Mouse (Mus musculus) midbrain, embryonic 14.5 days (tissue): ENCODE measurements around the gene Tmem56. TPM values are rescaled to one million over a fixed set of nuclear protein-coding genes. Genes with fewer than 3 reads are reported as not detected.
A peak's percentile ranks its signal among the peaks of the same experiment; 100 is the strongest.

Experiments used
- ATAC-seq: fragments of 200-750 bp; cut with Nextera tagmentation; 2 replicates; pipeline ENCODE4 v1.8.0; 2017; ENCODE audit warnings: moderate number of reproducible peaks, moderate library complexity; ENCODE audit not compliant: low FRiP score, low TSS enrichment
- DNase-seq: peaks from one replicate; pipeline ENCODE4 v3.0.0-alpha.2; 2015
- H3K27ac ChIP-seq: fragments of 300-500 bp; sonication (generic); replicated peaks from 2 replicates; pipeline ENCODE4 v1.5.1; 2014; ENCODE audit warnings: mild to moderate bottlenecking, low read depth, low read length, moderate library complexity
- H3K27me3 ChIP-seq: fragments of 300-500 bp; sonication (generic); 2 replicates; pipeline ENCODE4 v1.6.1; 2014; ENCODE audit warnings: low read length, control low read depth, mixed read lengths; ENCODE audit not compliant: control insufficient read depth, insufficient read depth
- H3K36me3 ChIP-seq: fragments of 300-500 bp; sonication (generic); 2 replicates; pipeline ENCODE4 v1.6.1; 2014; ENCODE audit warnings: low read length, control low read depth; ENCODE audit not compliant: control insufficient read depth, insufficient read depth
- H3K4me1 ChIP-seq: fragments of 300-500 bp; sonication (generic); 2 replicates; pipeline ENCODE4 v1.6.1; 2014; ENCODE audit warnings: mild to moderate bottlenecking, antibody characterized with exemption, low read length, control low read depth; ENCODE audit not compliant: control insufficient read depth, insufficient read depth
- H3K4me2 ChIP-seq: fragments of 300-500 bp; sonication (generic); 2 replicates; pipeline ENCODE4 v1.6.1; 2014; ENCODE audit warnings: mild to moderate bottlenecking, low read length, moderate library complexity
- H3K4me3 ChIP-seq: fragments of 300-500 bp; sonication (generic); replicated peaks from 2 replicates; pipeline ENCODE4 v1.5.1; 2014; ENCODE audit warnings: low read depth, low read length
- H3K9ac ChIP-seq: fragments of 300-500 bp; sonication (generic); replicated peaks from 2 replicates; pipeline ENCODE4 v1.6.1; 2014; ENCODE audit warnings: mild to moderate bottlenecking, low read length, moderate library complexity
- H3K9me3 ChIP-seq: fragments of 300-500 bp; sonication (generic); 2 replicates; pipeline ENCODE4 v1.6.1; 2016; ENCODE audit warnings: low read length, control low read depth, mixed read lengths; ENCODE audit not compliant: control insufficient read depth
- WGBS: fragments of 180-500 bp; shearing (Covaris S2); extraction: QIAGEN DNeasy Blood & Tissue Kit; methylation state at CpG from one replicate; pipeline ENCODE4 v1.1.7; 2014; 5-methylcytosine and 5-hydroxymethylcytosine counted together
- polyA plus RNA-seq: library from polyadenylated mRNA; unstranded; fragments of >200 nt; fragmentation: Nextera tagmentation; extraction: Ambion mirVana; gene quantifications from 2 replicates; pipeline ENCODE4 v1.2.1, GENCODE M21; 2014

Tmem56 gene
- polyA plus RNA-seq, 1 experiment from 2014 or later: 3.3 TPM

DNA sequence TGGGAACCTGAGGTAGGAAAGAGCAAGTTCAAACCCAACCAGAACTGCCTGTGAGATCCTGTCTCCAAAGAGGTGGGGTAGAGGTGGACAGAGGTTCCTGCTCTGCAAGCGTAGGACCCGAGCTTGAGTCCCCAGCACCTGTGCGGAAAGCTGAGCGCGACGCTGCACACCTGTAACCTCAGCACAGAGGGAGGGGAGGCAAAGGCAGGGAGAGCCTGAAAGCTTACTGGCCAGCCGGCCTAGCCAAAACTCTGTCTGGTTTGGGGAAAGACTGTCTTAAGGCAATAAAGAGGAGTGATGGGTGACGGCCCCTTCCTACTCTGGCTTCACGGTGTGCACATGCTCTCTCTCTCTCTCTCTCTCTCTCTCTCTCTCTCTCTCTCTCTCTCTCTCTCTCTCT lies 30.1 kb upstream of the Tmem56 start:
- no peak overlapping the region for H3K4me3 ChIP-seq
- H3K4me2 ChIP-seq: no peak overlapping the region
- H3K36me3 ChIP-seq: no peaks in the 10 kb centered on the region
- 0 out of 2 replicates have a peak, but pooled peaks cover 3% of the 10 kb centered on the region for H3K9me3 ChIP-seq
- H3K4me1 ChIP-seq: no peaks in the 10 kb centered on the region
- H3K27me3 ChIP-seq: no peaks in the 10 kb centered on the region
- H3K9ac ChIP-seq: no peak overlapping the region
- no peak for DNase-seq
- no peak overlapping the region for H3K27ac ChIP-seq
- no peak for ATAC-seq
- WGBS: 71% methylated on average over 9 of the region's 9 CpGs

DNA sequence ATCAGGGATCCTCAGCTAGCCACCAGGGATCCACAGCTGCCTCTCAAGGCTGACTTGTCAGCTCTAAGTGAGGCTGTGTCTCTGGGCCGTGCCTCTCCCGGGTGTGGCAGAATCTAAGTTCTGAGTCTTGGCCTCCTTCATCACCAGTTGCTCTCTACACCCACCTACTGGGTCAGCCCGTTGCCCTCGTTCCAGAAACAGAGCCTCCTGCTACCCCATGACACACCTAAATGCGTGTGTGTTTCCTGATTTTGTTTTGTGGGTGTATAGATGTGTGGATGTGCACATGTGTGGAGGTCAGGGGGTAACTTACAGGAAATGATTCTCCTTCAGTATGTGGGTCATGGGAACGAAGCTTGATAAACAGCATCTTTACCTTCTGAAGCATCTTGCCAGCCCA lies 29.5 kb upstream of the Tmem56 start:
- ATAC-seq: no peak
- Histone ChIP-seq H3K27me3 (no peaks in the 10 kb centered on the region), H3K4me1 (no peaks in the 10 kb centered on the region), H3K36me3 (no peaks in the 10 kb centered on the region), H3K27ac (no peak overlapping the region), H3K9ac (no peak overlapping the region), H3K9me3 (0 out of 2 replicates have a peak, but pooled peaks cover 3% of the 10 kb centered on the region), H3K4me2 (no peak overlapping the region), H3K4me3 (no peak overlapping the region)
- WGBS: 90% methylated on average over 6 of the region's 6 CpGs
- DNase-seq: no peak

DNA sequence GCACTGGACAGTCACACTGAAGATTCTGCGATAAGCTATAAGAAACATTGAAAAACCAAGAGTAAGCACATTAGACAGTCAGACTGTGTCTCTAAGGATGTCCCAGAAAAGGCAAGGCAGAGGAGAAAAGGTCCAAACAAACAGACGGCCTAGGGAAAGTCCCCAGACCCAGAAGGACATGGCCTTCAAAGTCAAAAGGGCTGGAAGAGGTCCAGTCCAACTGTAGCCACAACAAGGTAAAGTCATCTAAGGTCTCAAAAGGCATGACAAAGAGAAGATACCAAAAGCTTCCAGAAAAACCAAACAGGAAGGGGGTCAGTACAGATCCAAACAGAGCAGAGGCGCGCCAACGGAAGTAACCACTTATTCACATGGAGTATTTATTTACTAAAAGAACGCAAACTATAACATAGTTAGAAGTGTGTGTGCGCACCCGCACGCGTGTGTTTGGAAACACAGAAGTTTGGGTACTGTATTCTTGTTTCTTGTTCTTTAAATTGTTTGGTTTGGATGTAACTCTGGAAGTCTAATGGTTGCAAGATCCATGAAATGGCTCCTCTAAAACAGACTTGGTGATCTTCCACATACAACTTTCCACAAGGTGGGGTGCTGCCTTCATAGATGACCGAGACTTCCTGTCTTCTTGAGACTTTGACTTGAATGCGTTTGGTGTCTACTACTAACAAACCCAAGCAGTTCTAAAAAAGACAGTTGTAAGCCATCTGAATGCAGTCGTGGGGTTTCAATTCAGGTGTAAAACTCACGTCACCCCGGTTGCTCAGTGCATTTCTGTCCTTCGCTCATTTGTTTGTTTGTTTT lies 27.2 kb upstream of the Tmem56 start:
- DNase-seq: peak; percentile 19
- Histone ChIP-seq H3K27me3 (no peaks in the 10 kb centered on the region), H3K9me3 (no peaks in the 10 kb centered on the region), H3K9ac (no peak overlapping the region), H3K4me3 (no peak overlapping the region), H3K36me3 (no peaks in the 10 kb centered on the region), H3K4me1 (no peaks in the 10 kb centered on the region), H3K4me2 (no peak overlapping the region), H3K27ac (no peak overlapping the region)
- ATAC-seq: no peak
- 90% methylated on average over 16 of the region's 16 CpGs for WGBS

DNA sequence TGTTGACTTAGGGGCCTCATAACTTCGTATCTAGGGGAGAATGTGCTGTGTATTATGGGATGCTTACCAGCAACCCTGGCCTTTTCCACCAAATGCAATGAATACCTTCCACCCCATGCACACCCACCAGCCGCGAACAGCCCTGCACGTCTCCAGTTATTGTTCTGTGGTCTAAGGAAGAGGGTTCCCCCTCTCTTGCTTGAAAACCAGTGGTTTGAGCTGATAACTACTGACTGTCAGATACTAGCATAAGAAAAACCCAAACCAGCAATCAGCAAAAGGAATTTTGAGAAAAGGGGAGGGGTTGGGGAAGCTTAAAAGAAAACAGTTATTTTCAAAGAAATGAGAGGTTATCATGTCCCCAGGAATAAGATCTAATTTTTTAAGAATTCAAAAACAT lies 26.5 kb upstream of the Tmem56 start:
- Histone ChIP-seq H3K27me3 (no peaks in the 10 kb centered on the region), H3K4me1 (no peaks in the 10 kb centered on the region), H3K9ac (no peak overlapping the region), H3K27ac (no peak overlapping the region), H3K9me3 (no peaks in the 10 kb centered on the region), H3K4me3 (no peak overlapping the region), H3K4me2 (no peak overlapping the region), H3K36me3 (no peaks in the 10 kb centered on the region)
- WGBS: 73% methylated on average over 4 of the region's 4 CpGs
- DNase-seq (no peak), ATAC-seq (no peak)

DNA sequence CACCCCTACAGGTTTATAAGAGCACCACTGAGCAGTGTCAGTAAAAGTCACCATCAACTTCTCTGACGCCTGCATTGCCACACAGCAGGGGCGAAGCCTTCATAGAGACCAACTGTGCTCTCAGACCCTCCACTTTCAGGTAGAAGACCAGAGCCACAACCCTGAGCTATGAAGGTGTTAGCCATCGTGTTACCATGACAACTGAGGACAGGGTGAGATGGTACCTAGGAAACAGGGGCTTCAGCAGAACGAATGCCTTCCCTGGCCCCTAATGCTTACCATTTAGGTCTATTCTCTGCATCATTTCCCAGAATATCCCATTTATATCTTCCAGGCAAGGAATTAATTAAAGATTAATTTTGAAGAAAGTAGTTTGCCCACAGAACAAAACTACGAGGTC lies 26.0 kb upstream of the Tmem56 start:
- DNase-seq (peak; percentile 24), ATAC-seq (peak; percentile 20; the same call in 1 of the 2 replicates)
- no peak overlapping the region for H3K9ac ChIP-seq
- no peak overlapping the region for H3K4me2 ChIP-seq
- no peaks in the 10 kb centered on the region for H3K9me3 ChIP-seq
- no peak overlapping the region for H3K4me3 ChIP-seq
- H3K27ac ChIP-seq: no peak overlapping the region
- H3K36me3 ChIP-seq: no peaks in the 10 kb centered on the region
- no peaks in the 10 kb centered on the region for H3K27me3 ChIP-seq
- no peaks in the 10 kb centered on the region for H3K4me1 ChIP-seq
- 78% methylated on average over 5 of the region's 5 CpGs for WGBS

DNA sequence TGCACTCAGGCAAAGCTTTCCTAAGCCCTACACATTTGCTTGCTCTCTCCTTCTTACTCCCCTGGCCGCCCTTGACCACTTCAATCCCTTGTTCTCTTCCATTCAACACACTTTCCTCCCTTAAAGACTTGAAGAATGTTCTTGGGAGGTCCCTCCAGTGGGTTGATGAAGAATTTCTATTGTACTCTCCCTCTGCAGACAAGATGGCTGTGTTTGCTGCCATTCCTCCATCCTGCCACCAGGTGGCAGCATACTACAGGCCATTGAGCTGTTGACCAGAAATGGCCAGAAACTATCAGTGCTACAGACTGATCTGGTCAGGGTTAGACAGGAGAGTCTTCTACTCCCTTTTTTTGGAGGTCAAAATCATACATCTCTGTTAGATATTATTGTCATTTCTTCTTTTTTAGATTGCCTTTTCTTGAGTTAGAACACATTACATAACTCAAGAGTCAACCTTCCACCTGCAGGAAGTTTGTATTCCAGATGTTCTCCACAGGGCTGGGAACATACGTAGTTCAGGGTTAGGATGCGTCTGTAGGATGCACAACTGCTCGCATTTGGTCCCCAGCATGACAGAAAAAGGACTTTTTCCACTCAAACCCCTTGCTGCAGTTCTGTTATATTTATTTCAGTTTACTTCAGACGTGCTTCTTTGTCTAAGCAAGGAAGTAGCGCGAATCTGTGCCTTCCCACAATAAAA lies 24.8 kb upstream of the Tmem56 start:
- H3K4me3 ChIP-seq: no peak overlapping the region
- ATAC-seq (peak; percentile 53; the same call in 1 of the 2 replicates), DNase-seq (peak; percentile 90)
- H3K9ac ChIP-seq: no peak overlapping the region
- H3K4me2 ChIP-seq: no peak overlapping the region
- no peaks in the 10 kb centered on the region for H3K4me1 ChIP-seq
- H3K27me3 ChIP-seq: no peaks in the 10 kb centered on the region
- 79% methylated on average over 7 of the region's 7 CpGs for WGBS
- no peaks in the 10 kb centered on the region for H3K36me3 ChIP-seq
- H3K9me3 ChIP-seq: no peaks in the 10 kb centered on the region
- no peak overlapping the region for H3K27ac ChIP-seq

DNA sequence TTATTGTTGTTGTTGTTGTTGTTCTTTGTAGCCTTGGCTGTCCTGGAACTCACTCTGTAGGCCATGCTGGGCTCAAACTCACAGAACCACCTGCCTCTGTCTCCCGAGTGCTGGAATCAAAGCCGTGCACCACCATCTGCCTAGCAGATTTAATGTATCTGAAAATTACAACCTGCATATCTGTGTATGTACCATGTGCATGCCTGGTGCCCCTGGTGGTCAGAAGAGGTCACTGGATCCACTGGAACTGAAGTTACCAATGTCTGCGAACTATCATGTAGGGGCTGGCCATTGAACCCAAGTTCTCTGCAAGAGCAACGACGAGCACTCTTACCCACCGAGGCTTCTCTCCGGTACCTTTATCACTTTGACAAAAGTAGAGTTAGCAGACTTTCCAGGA lies 23.7 kb upstream of the Tmem56 start:
- no peaks in the 10 kb centered on the region for H3K4me1 ChIP-seq
- DNase-seq (peak; percentile 18), ATAC-seq (no peak; the same call in 1 of the 2 replicates)
- no peak overlapping the region for H3K4me3 ChIP-seq
- H3K36me3 ChIP-seq: no peaks in the 10 kb centered on the region
- H3K9me3 ChIP-seq: no peaks in the 10 kb centered on the region
- WGBS: 94% methylated on average over 7 of the region's 7 CpGs
- H3K4me2 ChIP-seq: no peak overlapping the region
- H3K27ac ChIP-seq: no peak overlapping the region
- no peak overlapping the region for H3K9ac ChIP-seq
- H3K27me3 ChIP-seq: no peaks in the 10 kb centered on the region

DNA sequence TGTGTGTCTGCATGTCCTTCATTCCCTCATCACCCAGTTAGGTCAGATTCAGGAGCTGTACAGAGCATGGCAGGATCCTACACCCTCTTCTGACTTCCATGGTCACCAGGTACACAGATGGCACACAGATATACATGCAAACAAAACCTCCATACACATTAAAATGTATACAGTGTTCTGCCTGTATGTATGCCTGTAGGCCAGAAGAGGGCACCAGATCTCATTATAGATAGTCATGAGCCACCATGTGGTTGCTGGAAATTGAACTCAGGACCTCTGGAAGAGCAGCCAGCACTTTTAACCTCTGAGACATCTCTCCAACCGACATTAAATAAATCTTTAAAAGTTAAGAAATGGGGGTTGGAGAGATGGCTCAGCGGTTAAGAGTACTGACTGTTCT lies 11.3 kb upstream of the Tmem56 start:
- H3K4me1 ChIP-seq: no peaks in the 10 kb centered on the region
- 86% methylated on average over 2 of the region's 2 CpGs for WGBS
- H3K36me3 ChIP-seq: no peaks in the 10 kb centered on the region
- ATAC-seq (no peak), DNase-seq (no peak)
- no peak overlapping the region for H3K27ac ChIP-seq
- no peak overlapping the region for H3K4me3 ChIP-seq
- H3K9ac ChIP-seq: no peak overlapping the region
- no peak overlapping the region for H3K4me2 ChIP-seq
- H3K9me3 ChIP-seq: no peaks in the 10 kb centered on the region
- no peaks in the 10 kb centered on the region for H3K27me3 ChIP-seq
